Mouse (Mus musculus) thymus, postnatal 25 days (tissue): Measurements from ENCODE around the gene Tmem170b.
"Not testable (repeated sequence)": the region's sequence is repeated elsewhere in the genome, so short reads cannot be mapped to it uniquely, and the experiment has no call there.

Experiments used
- DNase-seq: peaks from one replicate; pipeline ENCODE4 v3.0.0; 2022

Gene Tmem170b

GRCm38 (mm10) chr13:41671136-41671705, 65.5 kb downstream of the Tmem170b start:
- DNase-seq: no peak

DNA sequence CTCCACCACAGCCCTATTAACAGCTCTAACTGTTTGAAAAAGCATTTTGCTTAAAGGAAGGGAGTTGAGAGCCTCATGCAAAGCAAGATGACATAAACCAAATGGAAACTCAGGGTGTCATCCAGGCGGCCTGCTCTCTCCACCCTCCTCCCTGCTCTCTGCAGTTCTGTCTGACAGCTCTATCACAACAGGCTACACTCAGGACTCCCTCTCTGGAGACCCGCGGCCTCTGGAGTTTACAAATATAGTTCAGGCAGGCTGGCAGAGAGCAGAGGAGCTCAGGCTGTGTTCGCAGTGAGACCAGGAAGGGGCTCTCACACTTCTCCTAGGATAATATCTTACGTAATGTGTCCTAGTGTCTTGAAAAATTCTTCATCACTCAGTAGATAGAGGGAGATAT, 67.2 kb downstream of the Tmem170b start:
- DNase-seq: not testable (repeated sequence)

- DNase-seq: no peak
These were observed 67.8 kb downstream of the Tmem170b start for GRCm38 (mm10) chr13:41673541-41673940.

GRCm38 (mm10) chr13:41674608-41675007, 68.9 kb downstream of the Tmem170b start:
- not testable (repeated sequence) for DNase-seq

- DNase-seq: no peak
These were observed 69.8 kb downstream of the Tmem170b start for GRCm38 (mm10) chr13:41675498-41675897.

DNA sequence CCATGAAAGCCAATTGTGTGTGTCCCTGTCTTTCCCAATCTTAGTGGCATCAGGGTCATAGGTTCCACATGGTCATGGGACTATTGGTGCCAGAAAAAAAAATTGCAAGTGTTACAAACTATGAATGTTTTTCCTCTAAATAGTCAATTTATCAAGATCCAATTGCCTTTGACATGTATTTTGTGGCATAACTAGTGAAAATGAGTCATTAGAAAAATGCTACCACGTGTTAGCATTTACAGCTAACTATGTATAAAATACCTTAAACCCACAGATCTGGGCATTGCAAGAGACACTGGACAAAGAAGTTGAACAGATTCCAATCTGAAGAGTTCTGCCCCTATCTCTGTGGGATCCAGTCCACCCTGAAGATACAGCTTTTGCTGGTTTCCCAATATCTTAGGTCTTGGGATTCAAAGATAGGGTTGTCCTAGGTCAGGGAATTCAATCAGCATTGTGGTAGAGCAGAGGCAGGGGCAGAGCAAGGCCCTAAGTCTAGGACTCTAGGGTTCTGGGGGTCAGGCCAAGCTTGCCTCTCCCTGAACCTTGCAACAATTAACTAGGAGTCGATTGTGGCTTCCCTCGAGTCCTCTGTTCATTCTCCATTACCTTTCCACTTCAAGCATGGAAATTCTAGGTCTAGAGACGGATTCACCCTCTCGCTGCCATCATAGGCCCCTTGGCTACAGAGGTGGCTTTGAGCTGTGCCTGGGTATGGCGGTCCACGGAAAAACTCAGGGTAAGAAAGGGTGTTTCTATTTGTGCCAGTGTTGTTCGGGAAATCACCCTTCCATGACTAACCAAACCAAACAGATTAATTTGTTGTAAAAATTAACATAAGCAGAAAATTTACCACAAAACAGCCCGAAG, 70.5 kb downstream of the Tmem170b start:
- no peak for DNase-seq

DNA sequence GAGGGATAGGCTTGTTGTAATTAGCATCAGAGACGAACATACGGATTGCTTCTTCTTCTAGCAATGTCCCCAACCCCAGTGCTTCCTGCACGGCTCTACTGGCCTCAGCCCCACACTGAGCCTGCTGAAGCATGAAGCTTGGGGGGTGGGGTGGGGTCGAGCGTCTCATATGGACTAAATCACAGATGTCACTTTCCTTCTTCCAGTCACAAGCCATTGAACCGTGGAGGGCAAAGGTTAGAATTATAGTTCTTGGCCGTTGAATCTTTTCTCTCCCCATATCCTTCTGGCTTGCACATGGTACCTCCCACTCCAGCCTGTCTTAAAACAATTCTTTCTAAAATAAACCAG, 71.1 kb downstream of the Tmem170b start:
- no peak for DNase-seq

GRCm38 (mm10) chr13:41680854-41681549, 75.3 kb downstream of the Tmem170b start:
- DNase-seq: no peak

- no peak for DNase-seq
These were observed 76.8 kb downstream of the Tmem170b start for GRCm38 (mm10) chr13:41682341-41683119.

DNA sequence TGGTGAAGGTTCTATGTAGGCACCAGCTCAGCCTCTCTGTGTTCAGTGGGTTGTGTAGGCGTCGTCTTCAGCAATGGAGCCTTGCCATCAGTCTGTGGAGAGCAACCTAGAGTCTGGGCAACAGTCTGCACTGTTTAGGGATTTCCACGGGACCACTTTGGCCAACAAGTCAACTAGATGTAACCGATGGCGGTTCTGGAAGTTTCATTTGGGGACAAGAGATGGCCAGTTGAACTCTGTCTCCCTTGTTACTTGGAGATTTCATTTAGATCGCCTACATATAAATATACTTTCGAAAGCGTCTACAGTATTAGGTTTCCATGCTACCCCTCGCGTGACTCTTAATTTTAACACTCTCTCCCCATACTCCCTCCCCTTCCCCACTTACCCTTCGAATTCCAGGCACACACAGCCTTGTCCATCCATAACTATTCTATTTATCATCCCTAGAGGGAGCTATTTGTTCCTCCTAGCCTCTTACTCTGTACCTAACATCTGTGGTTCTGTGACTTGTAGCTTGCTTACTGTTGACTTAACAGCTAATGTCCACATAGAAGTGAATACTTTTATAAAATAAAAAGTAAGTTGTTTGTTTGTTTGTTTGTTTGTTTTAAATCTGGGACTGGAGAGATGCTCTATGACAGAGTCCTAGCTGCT, 77.8 kb downstream of the Tmem170b start:
- no peak for DNase-seq

DNA sequence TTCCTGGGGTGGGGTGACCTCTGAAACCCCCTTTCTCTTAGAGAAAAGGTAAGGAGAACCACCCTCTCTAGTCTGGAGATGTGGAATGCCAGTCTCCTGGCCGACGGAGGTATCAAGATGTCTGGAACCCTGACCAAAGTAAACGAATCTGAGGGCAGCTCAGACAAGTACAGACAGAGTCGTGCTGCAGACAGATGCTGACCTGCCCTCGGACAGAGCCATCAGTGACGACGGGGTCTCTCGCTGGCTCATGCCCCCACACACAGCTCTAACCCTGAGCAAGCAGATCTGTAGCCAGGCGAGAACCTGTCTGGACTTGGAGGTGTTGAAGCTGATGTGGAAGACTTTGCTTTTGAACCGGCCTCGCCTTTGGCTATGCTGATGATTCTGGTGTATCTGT, 79.8 kb downstream of the Tmem170b start:
- DNase-seq: no peak

- no peak for DNase-seq
These were observed 83.3 kb downstream of the Tmem170b start for GRCm38 (mm10) chr13:41689055-41689454.

DNA sequence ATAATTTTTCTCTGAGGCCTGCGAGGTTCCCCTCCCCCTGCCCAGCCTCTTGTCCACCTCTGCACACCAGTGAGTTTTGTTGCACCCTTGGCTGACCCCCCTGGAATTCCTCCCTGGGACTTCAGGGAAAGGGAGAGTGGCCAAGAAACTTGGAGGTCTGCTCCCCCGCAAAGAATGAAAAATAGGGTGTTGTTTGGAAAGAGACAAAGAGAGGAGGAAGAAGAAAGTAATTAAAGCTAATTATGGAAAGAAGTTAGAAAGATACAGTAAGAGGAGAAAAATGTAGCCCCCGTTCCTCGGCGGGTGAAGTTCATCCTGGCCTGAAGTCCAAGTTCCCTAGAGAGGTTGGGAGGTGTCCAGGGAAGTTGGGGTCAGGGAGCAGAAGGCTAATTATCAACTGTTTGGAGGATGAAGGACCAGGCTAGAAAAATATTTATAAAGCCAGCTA, 83.9 kb downstream of the Tmem170b start:
- DNase-seq: no peak
